Mouse (Mus musculus) liver, adult 2 months (tissue): ENCODE measurements at regions not wholly inside any gene's neighbourhood (a gene's known extent, or its start where the extent isn't known, plus 50 kb on each side); places are given as distances from the start of the nearest gene placed in this dataset.

ENCODE experiments used
- DNase-seq: peaks from one replicate; pipeline ENCODE4 v3.0.0-alpha.2; 2011; ENCODE audit warnings: low read depth, low spot score; ENCODE audit errors: extremely low read depth
- H3K27ac ChIP-seq: fragments of 200-500 bp; replicated peaks from 2 replicates; pipeline ENCODE4 v1.5.1; 2012; ENCODE audit warnings: low read depth, mild to moderate bottlenecking, control low read depth, inconsistent platforms, low read length; ENCODE audit not compliant: insufficient read depth
- H3K27me3 ChIP-seq: fragments of 200-500 bp; 2 replicates; pipeline ENCODE4 v1.6.1; 2012; ENCODE audit warnings: mild to moderate bottlenecking, moderate library complexity, low read length, inconsistent platforms; ENCODE audit not compliant: control insufficient read depth, insufficient read depth
- H3K36me3 ChIP-seq: fragments of 200-500 bp; 2 replicates; pipeline ENCODE4 v1.6.1; 2012; ENCODE audit warnings: low read length, inconsistent platforms; ENCODE audit not compliant: control insufficient read depth, insufficient read depth
- H3K4me1 ChIP-seq: fragments of 200-500 bp; 2 replicates; pipeline ENCODE4 v1.6.1; 2011; ENCODE audit warnings: low read length; ENCODE audit not compliant: control insufficient read depth, insufficient read depth
- H3K4me3 ChIP-seq: fragments of 200-500 bp; 2 replicates; pipeline ENCODE4 v1.5.1; 2011; ENCODE audit warnings: low read depth, mild to moderate bottlenecking, control low read depth, low read length, moderate library complexity; ENCODE audit not compliant: insufficient read depth
- H3K79me2 ChIP-seq: fragments of 200-500 bp; 2 replicates; pipeline ENCODE4 v1.6.1; 2012; ENCODE audit warnings: inconsistent platforms, mild to moderate bottlenecking, low read length, moderate library complexity; ENCODE audit not compliant: control insufficient read depth, insufficient read depth
- H3K9ac ChIP-seq: fragments of 200-500 bp; 2 replicates; pipeline ENCODE4 v1.6.1; 2012; ENCODE audit warnings: low read depth, mild to moderate bottlenecking, control low read depth, inconsistent platforms, low read length
- CTCF ChIP-seq: fragments of 200-500 bp; IDR thresholded peaks from 2 replicates; pipeline ENCODE4 v1.5.1; 2011; ENCODE audit warnings: low read depth, low read length, control low read depth
- POLR2A ChIP-seq: fragments of 200-500 bp; IDR thresholded peaks from 2 replicates; pipeline ENCODE4 v1.6.1; 2011; ENCODE audit warnings: low read length, control low read depth; ENCODE audit not compliant: insufficient read depth; ENCODE audit errors: extremely low read depth
- WGBS: fragments of 180-500 bp; shearing (Covaris S2); methylation state at CpG from one replicate; pipeline ENCODE4 v1.1.7; 2018; 5-methylcytosine and 5-hydroxymethylcytosine counted together

DNA sequence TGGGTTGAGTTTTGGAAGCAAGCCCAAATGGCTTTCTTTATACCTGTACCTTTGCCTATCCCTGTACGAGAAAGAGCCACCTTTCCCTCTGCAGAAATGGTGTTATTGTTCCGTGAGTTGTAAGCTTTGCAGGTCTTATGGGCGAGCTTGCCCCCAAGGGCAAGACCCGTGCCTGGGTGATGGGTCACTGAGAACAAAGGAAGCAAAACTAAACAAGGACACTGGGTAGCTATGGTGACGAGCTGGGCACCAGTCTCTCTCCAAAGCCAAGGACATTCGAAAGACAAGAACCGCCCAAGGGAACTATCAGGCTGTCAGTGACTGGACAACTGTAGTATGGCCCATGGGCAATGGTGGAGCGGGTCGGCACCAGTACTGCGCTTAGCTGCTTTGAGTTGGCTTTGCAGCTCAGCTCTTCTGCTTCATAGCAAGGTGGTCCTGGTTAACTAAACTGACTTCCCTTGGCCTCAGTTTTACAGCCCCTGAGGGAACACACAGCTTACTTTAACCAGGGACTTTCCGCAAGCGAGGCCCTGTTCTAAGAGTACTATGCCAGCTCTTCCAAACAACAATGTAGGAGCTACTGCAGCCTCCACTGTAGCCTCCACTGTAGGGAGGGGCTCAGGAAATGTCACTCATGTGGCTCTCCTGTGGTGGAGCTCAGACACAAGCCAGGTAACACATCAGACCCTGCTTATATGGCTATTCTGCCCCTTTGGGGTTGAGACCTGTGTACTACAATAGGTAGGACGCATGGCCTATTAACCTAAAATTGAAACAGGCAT is 124.1 kb downstream of the Sp3 start:
- no peaks in the 10 kb centered on the region for H3K79me2 ChIP-seq
- WGBS: 92% methylated on average over 13 of the region's 13 CpGs
- TF ChIP-seq CTCF (no peak), POLR2A (no peak)
- no peak overlapping the region for H3K4me3 ChIP-seq
- H3K4me1 ChIP-seq: no peaks in the 10 kb centered on the region
- H3K27me3 ChIP-seq: no peaks in the 10 kb centered on the region
- H3K27ac ChIP-seq: no peak overlapping the region
- no peak overlapping the region for H3K9ac ChIP-seq
- no peaks in the 10 kb centered on the region for H3K36me3 ChIP-seq
- DNase-seq: no peak

GRCm38 (mm10) chr2:72857377-72857776 is 122.9 kb downstream of the Sp3 start:
- WGBS: 94% methylated on average over 5 of the region's 5 CpGs
- no peaks in the 10 kb centered on the region for H3K36me3 ChIP-seq
- no peak for TF ChIP-seq POLR2A
- no peak for TF ChIP-seq CTCF
- H3K27me3 ChIP-seq: no peaks in the 10 kb centered on the region
- DNase-seq: no peak
- no peak overlapping the region for H3K4me3 ChIP-seq
- H3K9ac ChIP-seq: no peak overlapping the region
- H3K4me1 ChIP-seq: no peaks in the 10 kb centered on the region
- H3K27ac ChIP-seq: no peak overlapping the region
- no peaks in the 10 kb centered on the region for H3K79me2 ChIP-seq

DNA sequence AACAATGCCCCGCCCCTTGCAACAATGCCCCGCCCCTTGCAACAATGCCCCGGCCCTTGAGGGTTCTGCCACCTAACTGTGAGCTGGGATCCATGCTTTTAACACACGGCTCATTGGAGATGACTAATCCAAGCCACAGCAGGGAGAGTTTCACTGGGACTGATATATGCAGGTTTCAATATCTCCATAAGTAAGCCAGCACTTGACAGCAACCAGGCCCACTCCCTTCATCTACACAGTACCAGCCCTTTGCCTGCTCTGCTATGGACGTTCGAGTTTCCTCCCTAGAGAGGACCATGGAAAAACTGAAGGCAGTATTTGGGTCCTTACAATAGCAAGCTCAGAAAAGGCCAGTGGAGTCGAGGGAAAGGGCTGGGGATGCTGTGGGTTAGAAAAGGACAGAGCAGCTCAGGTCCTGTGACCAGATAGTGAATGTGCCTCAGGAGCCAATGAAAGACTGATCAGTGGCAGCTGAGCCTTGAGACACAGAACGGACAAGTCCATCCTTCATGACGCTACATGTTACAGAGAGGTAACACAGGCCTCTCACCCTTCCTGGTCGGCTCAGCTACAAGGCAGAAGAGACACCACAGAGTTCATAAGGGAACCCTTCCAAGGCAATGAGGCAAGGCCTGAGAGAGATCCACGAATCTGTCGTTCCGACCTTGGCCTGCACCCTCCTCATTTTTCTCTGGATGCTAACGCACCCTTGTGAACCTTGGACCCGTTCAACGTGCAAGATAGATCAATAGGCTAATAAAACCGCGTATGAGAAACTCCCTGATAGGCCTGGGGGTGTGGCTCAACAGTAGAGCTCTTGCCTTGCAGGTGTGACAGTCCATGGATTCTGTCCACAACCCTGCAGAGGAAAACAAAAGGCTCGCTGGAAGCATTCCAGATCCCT is 114.5 kb downstream of the Sp3 start:
- no peak overlapping the region for H3K4me3 ChIP-seq
- peak; percentile 98 for DNase-seq
- peaks cover 4% of the 10 kb centered on the region; the same call in 1 of the 2 replicates for H3K4me1 ChIP-seq
- WGBS: 41% methylated on average over 19 of the region's 19 CpGs
- no peaks in the 10 kb centered on the region for H3K36me3 ChIP-seq
- no peaks in the 10 kb centered on the region for H3K79me2 ChIP-seq
- H3K9ac ChIP-seq: no peak overlapping the region
- no peak for TF ChIP-seq POLR2A
- no peak for TF ChIP-seq CTCF
- no peaks in the 10 kb centered on the region for H3K27me3 ChIP-seq
- H3K27ac ChIP-seq: peak overlapping the region; percentile 21

- H3K4me3 ChIP-seq: no peak overlapping the region
- DNase-seq: no peak
- no peak overlapping the region for H3K27ac ChIP-seq
- no peaks in the 10 kb centered on the region for H3K79me2 ChIP-seq
- peak; percentile 35 for TF ChIP-seq CTCF
- no peak for TF ChIP-seq POLR2A
- H3K36me3 ChIP-seq: no peaks in the 10 kb centered on the region
- 49% methylated on average over 2 of the region's 2 CpGs for WGBS
- H3K4me1 ChIP-seq: peaks cover 4% of the 10 kb centered on the region; the same call in 1 of the 2 replicates
- H3K9ac ChIP-seq: no peak overlapping the region
- no peaks in the 10 kb centered on the region for H3K27me3 ChIP-seq
Measured at GRCm38 (mm10) chr2:72866366-72866688, 113.9 kb downstream of the Sp3 start.

GRCm38 (mm10) chr2:72868173-72868572 is 112.1 kb downstream of the Sp3 start:
- H3K4me1 ChIP-seq: peaks cover 8% of the 10 kb centered on the region; the same call in 1 of the 2 replicates
- H3K36me3 ChIP-seq: no peaks in the 10 kb centered on the region
- H3K79me2 ChIP-seq: no peaks in the 10 kb centered on the region
- H3K27ac ChIP-seq: no peak overlapping the region
- no peaks in the 10 kb centered on the region for H3K27me3 ChIP-seq
- WGBS: 85% methylated on average over 3 of the region's 3 CpGs
- H3K9ac ChIP-seq: no peak overlapping the region
- no peak for DNase-seq
- no peak for TF ChIP-seq CTCF
- no peak for TF ChIP-seq POLR2A
- no peak overlapping the region for H3K4me3 ChIP-seq
